Mouse (Mus musculus): ENCODE data around the gene Ptgfrn.

The Ptgfrn gene

DNA sequence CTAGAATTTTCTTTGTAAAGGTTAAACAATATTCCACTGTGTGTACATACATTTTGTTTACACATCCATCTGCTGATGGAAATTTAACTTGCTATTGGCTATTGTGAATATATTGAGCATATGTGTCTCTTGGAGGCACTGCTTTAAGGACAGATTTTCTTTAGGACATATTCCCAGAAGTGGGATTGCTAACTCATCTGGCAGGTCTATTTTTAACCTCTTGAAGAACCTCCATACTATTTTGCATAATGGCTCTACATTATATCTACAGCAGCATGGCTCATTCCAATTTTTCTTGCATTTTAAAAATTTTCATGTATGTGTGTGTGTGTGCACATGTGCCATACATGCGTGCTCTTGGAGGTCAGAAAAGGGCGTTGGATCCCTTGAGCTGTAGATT is 74.1 kb downstream of the Ptgfrn start:
- no peak for DNase-seq

DNA sequence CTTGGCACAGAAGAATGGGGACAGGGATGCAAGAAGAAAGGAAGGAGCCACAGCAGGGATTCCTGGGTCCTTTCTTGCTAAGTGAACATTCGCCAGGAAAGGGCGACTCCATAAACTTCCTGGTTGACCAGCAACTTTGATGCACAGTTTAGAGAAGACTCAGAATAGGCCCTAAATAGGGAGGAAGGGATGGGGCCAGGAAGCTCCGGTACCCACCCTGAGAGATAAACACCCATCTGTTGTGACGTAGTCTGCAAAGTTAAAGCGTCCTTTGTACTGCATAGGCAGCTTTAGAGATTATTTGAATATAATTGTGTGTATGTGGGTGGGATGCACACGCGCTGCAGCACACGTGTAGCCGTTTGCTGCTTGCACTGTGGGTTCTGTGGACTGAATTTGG is 75.6 kb downstream of the Ptgfrn start:
- no peak for DNase-seq

DNA sequence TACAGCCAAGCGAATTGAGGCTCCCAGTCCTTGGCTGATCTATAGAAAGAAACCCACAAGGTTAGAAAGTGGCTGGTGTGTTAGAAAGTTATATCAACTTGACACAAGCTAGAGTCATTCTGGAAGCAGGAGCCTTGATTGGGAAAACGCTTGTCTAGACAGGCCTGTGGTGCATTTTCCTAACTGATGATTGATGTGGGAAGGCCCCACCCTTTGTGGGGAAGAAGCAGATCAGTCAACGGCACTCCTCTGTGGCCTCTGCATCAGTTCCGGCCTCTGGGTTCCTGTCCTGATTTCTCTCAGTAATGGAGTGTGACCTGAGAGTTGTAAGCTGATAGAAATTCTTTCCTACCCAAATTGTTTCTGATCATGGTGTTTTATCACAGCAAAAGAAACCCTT is 76.4 kb downstream of the Ptgfrn start:
- DNase-seq = no peak

DNA sequence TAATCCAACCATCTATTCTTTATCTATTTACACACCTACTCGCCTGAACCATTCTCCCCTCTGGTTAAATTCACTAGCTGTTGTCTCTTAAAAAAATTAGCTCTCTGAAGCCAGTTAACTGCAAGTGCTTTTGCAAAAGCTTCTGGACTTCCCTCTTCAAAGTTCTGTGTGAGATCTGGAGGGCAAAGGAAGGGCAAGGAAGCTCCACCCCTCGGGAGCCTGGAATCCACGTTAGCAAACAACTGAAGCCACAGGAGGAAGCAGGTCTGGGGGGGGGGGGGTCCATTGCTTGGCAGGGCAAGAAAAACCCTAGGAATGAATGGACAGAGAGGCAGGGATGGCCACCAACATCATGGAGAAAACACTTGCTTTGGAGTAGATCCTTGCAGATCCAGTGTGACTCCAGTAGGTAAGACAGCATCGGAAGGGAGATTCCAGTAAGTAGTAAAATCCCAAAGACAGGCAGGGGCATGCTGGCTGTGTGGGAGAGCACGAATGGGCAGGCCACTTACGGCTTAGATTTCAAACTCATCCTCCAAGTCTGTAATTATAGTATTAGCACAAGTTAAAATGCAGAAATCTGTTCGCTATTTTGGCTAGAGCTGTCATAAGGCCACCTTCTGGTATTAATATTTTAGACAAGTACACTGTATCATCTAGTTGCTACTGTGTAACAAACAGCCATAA is 78.5 kb downstream of the Ptgfrn start:
- no peak for DNase-seq

DNA sequence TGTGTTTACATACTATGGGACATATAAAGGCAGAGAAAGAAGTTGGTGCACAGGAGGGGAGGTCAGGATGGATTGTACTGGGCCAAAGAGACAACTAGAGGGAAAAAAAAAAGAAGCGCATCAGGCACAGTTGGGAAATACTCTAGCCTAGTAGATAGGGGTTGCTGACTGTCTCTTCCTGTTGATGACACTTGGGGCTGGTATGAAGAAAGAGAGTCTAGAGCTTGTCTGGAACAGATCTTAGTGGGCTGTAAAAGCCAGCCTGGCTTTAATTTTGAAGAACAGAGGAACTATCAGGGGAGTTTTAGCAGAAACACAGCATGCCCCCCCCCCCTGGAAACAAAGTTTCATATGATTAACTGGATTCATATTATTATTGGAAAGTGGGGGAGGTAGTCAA is 79.4 kb downstream of the Ptgfrn start:
- no peak for DNase-seq

DNA sequence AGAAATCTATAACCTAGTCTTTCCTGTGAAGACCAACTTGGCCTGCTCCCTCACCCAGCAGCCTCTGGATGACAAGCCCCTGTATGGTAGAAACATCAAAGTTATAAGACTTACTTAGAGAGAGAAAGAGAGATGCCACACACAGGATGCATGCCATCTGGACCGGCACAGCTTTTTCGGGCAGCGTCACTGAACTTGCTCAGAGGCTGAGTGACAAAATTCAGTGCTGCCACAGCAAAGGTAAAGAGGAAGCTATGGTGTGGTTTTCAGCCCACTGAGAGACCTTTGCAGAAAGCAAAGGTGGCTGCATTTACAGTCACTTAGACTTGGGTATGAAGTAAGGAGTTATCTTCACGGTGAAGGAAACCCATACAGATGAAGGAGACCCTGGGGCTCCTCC is 80.7 kb downstream of the Ptgfrn start, which contains the start of gene Cd101:
Cd101 (minus strand) TSS at position 218 of the 400 bp plus-strand sequence.
- DNase-seq = no peak

DNA sequence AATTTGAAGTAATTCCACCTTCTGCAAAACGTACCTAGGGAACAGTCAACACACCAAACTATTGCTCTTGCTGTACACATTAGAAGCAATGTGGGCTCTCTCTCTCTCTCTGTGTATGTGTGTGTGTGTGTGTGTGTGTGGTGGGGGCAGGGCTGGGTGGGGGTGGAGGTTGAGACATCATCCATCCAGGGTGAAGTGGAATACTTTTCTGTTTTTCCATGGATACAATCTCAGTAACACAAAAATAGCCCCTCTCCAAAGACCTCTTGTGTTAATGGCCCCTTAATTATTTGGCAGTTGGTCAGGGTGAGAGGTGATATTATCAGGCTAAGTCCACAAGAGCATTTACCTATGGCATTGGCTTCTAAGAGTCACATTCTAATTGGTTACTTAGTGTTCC is 83.3 kb downstream of the Ptgfrn start:
- DNase-seq = no peak

DNA sequence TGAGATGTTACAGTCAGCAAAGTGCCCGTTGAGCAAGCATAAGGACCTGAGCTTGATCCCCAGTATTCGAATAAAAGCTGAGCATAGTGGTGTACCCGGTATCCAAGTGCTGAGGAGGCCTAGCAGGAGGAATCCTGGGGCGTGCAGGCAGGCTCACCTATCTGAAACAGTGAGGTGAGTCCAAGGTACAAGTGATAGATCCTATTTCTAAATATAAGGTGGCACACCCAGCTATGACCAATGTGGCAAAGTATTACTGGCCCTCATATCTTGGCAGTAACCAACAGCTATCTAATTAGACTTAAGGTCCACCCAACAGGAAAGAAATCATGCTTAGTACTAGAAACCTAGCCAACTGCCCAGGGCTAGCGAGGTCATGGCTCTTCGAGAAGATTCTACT is 87.1 kb downstream of the Ptgfrn start:
- DNase-seq = no peak

DNA sequence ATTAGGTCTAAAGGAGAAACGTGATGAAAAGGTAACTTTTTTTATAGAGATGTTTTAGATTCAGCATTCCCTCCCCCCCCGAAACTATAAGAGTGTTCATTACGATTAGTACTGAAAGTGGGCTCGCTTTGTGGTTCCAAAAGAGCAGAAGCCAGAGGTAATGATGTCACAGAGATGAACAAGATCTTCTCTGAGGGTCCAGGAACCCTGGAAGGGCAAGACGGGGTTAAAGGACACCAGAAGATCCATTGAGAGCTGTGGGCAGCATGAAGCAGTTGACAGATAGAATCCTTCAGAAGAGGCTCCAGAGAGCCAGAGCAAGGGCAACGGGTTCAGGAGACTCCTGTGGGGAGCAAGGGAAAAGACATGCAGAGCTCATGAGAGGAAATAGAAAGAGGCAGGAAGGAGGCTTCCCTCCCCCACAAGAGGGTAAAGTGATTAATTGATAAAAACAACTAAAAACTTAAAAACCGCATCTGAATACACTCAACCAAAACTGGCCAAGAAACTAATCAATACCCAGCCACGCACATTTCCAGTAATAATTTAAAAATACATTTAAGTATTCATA is 88.5 kb downstream of the Ptgfrn start:
- DNase-seq = no peak

DNA sequence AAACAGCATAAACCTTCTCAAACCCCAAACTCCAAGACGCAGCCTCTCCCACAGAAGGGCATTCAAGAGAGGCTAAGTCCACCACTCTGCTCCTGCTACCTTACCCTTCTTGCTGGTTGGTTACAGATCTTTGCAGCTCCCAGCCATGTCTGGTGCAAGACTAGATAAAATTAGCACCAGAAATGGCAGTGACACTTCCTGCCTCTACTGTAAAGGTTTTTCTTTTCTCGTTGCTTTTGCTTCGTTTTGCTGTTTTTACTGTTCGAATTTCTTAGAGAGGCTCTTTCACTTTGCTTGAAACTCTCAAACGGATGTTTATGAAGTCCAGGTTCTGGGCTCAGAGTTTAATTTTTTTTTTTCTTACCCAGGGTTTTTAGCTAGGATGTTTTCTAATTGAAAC is 89.0 kb downstream of the Ptgfrn start:
- no peak for DNase-seq

DNA sequence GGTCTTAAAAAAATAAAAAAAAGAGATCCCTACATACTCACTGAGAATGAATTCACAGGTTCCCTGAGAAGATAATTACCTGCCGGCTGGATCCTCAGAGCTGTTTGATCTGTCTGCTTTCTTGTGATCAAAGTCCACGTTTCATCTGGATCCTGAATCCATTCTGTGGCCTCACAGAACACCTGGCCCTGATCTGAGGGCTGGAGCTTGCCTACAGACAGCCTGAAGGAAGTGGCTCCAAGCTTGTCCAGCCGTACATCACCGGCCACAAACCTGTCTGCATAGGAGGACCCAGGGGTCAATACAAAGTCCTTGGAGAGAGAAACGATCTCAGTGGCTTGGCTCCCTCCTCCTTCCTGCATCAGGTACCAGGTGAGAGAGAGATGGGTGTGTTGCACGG is 91.6 kb downstream of the Ptgfrn start:
- no peak for DNase-seq

DNA sequence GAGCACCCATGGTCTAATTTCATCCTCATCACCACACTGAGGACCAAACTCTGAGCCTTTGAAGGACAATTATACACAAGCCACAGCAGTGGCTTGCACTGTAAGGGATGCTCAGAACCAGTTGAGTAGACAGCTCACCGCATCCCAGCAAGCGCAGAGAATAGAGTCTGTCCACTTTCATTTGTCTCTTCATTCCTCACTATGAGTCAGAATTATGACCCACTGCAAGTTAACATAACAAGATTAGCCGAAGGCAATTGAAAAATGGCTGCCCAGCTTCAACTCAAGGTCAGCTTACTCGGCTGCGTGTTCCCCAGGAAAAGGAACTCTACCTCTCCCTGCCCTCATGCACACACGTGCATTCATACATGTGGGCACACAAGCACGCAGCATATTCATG is 94.0 kb downstream of the Ptgfrn start:
- no peak for DNase-seq

DNA sequence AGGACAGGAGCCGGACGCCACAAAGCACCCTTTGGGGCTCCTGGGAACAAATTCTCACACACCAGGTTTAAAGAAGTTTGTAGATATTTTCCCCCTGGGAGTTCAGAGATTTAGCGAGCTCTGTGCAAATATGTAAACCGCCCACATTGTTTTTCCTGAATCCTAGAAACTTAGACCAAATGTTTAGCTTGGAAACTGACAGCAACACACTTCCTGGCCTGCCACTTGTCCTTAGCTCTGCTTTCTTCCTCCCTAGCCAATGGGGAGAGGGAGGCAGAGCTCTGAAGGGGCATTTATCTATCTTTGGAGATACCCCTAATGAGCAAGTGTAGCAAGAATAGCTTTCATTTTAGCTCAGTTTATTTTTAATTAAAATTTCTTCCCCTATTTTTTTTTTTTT is 94.8 kb downstream of the Ptgfrn start:
- no peak for DNase-seq

DNA sequence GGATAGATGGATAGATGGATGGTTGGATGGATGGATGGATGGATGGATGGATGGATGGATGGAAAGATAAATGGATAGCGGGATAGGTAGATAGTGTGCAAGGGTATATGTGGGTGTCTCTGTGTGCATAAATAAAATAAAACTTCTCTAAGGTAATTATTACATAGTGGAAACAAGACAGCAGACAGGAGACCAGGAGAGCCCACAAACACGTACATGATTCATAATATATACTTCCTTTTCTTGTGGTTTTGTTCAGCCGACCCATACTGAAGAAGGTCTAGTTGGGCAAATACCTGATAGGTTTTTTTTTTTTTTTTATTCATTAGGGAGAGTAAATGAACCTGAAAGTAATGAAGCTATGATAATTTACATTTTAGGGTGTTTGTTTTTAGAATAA is 96.5 kb downstream of the Ptgfrn start:
- DNase-seq = no peak

DNA sequence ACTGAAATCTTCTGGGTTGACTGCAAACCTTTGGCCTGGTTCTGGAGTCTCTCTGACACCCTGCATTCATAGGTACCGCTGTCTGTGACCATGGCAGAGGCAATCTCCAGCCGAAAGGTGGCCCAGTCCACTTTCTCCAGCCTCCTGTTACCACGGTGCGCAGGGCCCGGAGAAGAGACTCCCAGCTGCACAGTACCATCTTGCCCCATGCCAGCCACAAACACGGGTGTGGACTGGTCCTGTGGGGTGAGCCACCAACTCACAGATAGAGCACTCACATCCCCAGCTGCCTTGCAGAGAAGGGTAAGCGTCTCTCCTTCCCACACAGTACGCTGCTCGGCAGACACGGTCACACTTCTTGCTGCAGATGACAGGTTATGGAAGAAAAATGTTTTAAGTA is 97.1 kb downstream of the Ptgfrn start:
- DNase-seq = no peak

DNA sequence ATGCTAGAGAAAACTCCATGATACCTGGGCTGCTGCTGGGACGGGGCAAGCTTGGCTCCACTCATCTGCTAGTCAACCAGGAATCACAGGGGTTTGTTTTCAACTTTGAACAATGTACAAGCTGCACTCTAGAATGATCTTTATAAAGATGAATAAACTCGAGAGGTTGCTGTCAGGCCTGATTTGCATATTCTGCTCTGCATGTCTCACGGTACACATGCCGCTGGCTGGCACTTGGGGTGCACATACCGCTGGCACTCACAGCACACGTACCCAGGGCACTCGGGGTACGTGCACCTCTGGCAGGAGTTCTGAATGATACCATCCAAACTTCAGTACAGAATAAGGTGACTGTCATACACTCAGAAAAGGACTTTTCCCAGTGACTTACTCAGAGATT is 97.5 kb downstream of the Ptgfrn start:
- DNase-seq = no peak

DNA sequence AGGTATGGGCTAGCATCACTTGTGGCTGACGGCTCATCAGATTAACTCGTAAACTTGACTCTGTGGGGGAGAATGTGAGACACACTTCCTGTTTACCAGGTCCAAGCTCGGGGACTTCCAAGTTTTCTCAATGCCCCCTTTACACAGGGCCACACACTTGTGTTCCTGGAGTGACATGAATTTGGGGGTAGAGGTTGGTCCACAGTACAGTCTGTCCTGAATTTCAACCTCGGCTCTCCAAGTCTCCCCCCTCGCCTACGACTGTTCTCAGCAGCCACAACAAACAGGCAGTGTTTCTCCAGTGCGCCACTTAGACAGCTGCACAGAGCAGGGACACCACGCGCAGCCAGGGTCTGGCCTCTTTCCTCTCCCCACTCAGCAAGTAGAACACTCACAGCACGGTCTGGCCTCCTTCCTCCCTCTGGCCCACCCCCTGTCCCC is 97.9 kb downstream of the Ptgfrn start:
- no peak for DNase-seq

DNA sequence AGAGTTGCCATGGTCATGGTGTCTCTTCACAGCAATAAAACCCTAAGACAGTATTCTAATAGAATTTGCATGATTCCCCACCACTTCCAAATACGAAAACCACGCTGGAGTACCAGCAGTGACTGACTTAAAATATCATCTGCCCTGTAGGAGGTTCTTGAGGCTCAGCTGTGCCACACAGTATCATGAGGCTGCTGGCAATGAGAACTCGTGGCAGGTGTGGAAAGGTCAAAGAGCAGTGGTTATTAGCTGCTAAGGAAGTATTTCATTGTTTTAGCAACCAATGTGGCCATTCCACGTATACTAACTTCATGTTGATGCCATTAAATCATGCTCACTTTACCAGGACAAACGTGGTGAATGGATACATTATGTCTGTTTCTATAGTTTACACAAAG is 98.9 kb downstream of the Ptgfrn start:
- DNase-seq = no peak

DNA sequence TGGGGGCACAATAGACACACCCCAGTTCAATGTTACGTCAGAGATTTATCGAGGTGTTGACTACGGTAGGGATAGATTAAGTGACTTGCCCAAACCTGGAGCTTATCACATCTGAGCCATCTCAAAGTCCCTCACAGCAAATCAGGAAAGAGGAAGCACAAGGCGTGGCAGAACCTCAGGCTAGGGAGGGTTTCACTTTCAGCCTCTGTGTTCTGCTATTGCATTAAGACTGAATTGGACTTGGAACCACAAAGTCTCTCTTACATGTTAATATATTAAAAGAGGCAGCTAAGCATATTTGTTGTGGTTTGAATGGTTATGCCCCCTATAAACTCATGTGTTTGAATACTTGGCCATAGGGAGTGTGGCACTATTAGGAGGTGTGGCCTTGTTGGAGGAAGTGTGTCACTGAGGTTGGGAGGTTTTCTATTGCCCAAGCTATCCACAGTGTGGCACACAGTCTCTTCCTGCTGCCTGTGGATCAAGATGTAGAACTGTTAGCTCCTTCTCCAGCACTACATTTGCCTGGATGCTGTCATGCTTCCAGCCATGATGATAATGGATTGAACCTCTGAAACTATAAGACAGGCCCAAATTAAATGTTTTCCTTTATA is 99.4 kb downstream of the Ptgfrn start:
- no peak for DNase-seq

DNA sequence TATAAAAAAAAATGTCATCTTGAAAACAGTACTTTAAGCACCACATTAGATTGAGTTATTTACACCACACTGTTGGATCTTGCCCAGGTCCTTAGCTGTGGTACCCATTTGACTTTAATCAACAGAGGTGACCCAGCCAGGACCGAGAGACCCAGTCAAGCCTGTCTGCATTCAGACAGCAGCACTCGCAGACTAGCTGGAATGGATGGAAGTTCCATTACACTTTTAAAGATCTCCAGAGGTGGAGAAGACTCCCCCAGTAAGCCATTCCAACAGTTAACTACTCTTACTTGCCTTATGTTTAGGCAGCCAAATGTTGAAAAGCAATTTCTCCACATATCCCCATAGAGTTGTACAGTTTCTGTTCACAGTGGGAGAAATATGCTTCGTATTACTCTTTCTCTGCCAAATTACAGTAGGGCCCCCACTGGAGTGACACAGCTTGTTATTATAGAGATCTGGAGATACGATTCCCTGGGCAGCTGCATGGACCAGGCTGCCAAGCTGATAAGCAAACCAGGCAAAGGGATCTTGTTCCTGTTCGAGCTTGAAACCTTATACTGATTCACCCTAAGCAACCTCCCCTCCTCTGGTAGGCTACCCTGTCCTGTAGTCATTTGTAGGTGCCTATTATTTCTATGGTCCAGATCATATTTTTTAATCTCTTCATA is 102.8 kb downstream of the Ptgfrn start:
- DNase-seq = no peak

DNA sequence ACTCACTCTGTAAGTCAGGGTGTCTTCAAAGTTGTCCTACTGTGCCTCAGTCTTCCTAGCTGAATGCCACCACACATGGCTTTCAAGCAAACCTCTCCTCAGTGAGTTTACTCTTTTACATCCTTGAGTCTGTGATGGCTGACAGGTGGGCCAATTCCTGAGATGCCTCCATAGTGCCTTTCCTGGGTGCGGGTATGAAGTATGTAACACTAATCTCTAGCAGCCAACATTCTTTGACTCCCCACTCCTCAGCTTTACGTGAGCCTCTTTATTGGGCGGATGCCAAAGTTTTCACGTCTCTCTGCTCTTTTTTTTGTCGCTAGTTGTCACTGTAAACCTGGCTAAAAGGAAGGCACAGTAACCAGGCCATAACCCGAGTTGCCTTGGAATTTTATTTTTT is 104.7 kb downstream of the Ptgfrn start:
- DNase-seq = no peak

DNA sequence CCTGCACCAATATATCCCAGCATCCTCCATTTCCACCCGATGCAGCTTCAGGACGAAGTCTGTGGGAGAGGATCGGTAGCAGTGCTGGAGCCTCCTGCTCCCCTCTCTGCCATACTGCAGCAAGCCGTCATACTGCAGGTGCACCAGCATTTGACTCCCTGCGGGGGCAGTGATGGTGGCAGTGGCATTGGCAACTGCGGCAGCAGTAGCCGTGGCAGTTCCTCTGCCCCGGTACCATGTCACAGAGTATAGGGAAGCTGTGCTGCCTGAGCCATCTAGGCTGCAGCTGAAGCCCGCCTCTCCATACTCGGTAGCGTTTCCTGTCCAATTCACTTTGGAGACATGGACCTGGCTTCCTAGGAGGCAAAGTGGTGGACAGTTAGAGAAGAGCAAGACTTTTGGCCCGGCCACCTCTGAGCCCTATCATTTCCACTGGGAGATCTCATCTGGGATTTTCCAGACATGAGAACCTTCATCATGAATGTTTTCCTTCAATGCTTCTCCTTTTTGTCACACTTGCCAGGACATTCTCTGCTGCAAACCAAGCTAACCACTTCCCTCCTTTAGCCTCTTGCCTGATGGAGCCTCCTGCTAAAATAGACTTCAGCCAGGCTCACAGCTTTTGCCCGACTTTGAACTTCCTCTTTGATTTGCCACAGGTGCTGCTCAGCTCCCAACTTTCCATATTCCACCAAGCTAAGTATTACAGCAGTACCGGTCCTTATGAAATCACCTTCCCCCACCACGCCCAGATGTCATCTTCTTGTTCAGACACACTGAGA is 106.3 kb downstream of the Ptgfrn start:
- no peak for DNase-seq

DNA sequence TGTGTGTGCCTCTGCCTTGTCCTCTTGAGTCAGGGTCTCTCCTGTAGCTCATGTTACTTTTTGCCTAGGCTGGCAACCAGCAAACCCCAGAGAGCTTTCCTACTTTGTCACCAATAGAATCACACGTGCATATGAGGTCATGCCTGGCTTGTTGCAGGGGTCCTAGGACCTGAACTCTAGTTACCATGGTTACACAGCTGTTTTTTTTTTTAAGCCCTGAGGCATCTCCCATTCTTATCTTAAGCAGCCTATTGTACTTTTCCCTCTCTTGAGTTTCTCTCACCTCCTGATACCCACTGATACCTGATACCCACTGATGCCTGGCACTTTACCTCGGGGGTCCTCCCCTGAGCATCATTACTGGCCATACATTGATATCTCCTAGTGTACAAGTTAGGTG is 110.3 kb downstream of the Ptgfrn start:
- no peak for DNase-seq

Data from right cerebral cortex, postnatal 25 days (tissue).